Mouse (Mus musculus): Measurements from ENCODE around the gene Reg3b.

- no peak for TF ChIP-seq POLR2A (IDR thresholded peaks at IDR 0.05; ENCODE audit: borderline replicate concordance, extremely low read depth, insufficient read depth, insufficient read length, poor library complexity, severe bottlenecking)
- no peak for TF ChIP-seq CTCF (IDR thresholded peaks at IDR 0.05; ENCODE audit: borderline replicate concordance, extremely low read depth, insufficient read depth, insufficient read length)
These were observed 8.3 kb downstream of the Reg3b start, which contains the start of gene Reg3d for GRCm38 (mm10) chr6:78378765-78379164.

Data from brain, embryonic 14.5 days (tissue).